Mouse (Mus musculus) neural tube, embryonic 13.5 days (tissue): ENCODE data around the gene Mthfd1l. TPM values are rescaled to one million over a fixed set of nuclear protein-coding genes. Genes with fewer than 3 reads are reported as not detected.

Experiments
- ATAC-seq: fragments of 200-750 bp; cut with Nextera tagmentation; 2 replicates; pipeline ENCODE4 v1.8.0; 2017; ENCODE audit warnings: low read depth, mild to moderate bottlenecking, moderate TSS enrichment, moderate library complexity
- H3K27ac ChIP-seq: fragments of 300-500 bp; sonication (generic); replicated peaks from 2 replicates; pipeline ENCODE4 v1.5.1; 2015; ENCODE audit warnings: moderate library complexity, mild to moderate bottlenecking, inconsistent platforms
- H3K27me3 ChIP-seq: fragments of 300-500 bp; sonication (generic); 2 replicates; pipeline ENCODE4 v1.6.1; 2015; ENCODE audit warnings: mild to moderate bottlenecking, inconsistent platforms
- H3K36me3 ChIP-seq: fragments of 300-500 bp; sonication (generic); 2 replicates; pipeline ENCODE4 v1.6.1; 2015; ENCODE audit warnings: mild to moderate bottlenecking, inconsistent platforms
- H3K4me1 ChIP-seq: fragments of 300-500 bp; sonication (generic); replicated peaks from 2 replicates; pipeline ENCODE4 v1.6.1; 2015; ENCODE audit warnings: inconsistent platforms
- H3K4me2 ChIP-seq: fragments of 300-500 bp; sonication (generic); 2 replicates; pipeline ENCODE4 v1.6.1; 2015; ENCODE audit warnings: inconsistent platforms, mild to moderate bottlenecking, moderate library complexity
- H3K4me3 ChIP-seq: fragments of 300-500 bp; sonication (generic); 2 replicates; pipeline ENCODE4 v1.5.1; 2015; ENCODE audit warnings: mild to moderate bottlenecking, inconsistent platforms
- H3K9ac ChIP-seq: fragments of 300-500 bp; sonication (generic); 2 replicates; pipeline ENCODE4 v1.6.1; 2015; ENCODE audit warnings: moderate library complexity, mild to moderate bottlenecking, inconsistent platforms
- H3K9me3 ChIP-seq: fragments of 300-500 bp; sonication (generic); 2 replicates; pipeline ENCODE4 v1.6.1; 2016; ENCODE audit warnings: inconsistent platforms
- WGBS: fragments of 180-500 bp; shearing (Covaris S2); methylation state at CpG from one replicate; pipeline ENCODE4 v1.1.7; 2015; 5-methylcytosine and 5-hydroxymethylcytosine counted together
- polyA plus RNA-seq: library from polyadenylated mRNA; unstranded; fragments of >200 nt; fragmentation: Nextera tagmentation; extraction: Ambion mirVana; gene quantifications from 2 replicates; pipeline ENCODE4 v1.2.1, GENCODE M21; 2015

The Mthfd1l gene
- polyA plus RNA-seq, 1 experiment from 2014 or later = 6.2 TPM

DNA sequence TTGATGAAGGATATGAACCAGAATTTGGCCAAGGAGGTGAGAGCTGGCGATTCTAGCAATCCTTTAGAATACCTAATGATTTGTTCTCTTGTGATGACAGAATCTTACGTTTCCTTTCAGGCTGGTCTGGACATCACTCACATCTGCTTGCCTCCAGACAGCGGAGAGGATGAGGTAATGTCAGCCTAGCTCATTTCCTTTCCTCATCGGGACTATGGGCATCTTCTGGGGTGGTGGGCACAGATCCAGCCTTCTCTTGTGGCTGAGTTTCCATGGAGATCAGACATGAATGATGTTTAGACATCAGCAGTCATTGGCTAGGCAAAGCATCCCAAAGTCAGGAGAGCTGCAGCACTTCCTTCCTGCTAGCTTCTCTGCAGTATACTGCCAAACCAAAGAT, 7.3 kb downstream of the Mthfd1l start:
- no peak for ATAC-seq
- no peak overlapping the region for H3K4me3 ChIP-seq
- peaks cover 16% of the 10 kb centered on the region; the same call in 1 of the 2 replicates for H3K36me3 ChIP-seq
- no peak overlapping the region for H3K4me2 ChIP-seq
- no peaks in the 10 kb centered on the region for H3K9me3 ChIP-seq
- no peak overlapping the region for H3K27ac ChIP-seq
- no peaks in the 10 kb centered on the region for H3K4me1 ChIP-seq
- H3K27me3 ChIP-seq = no peaks in the 10 kb centered on the region
- WGBS = 85% methylated on average over 4 of the region's 4 CpGs
- no peak overlapping the region for H3K9ac ChIP-seq

DNA sequence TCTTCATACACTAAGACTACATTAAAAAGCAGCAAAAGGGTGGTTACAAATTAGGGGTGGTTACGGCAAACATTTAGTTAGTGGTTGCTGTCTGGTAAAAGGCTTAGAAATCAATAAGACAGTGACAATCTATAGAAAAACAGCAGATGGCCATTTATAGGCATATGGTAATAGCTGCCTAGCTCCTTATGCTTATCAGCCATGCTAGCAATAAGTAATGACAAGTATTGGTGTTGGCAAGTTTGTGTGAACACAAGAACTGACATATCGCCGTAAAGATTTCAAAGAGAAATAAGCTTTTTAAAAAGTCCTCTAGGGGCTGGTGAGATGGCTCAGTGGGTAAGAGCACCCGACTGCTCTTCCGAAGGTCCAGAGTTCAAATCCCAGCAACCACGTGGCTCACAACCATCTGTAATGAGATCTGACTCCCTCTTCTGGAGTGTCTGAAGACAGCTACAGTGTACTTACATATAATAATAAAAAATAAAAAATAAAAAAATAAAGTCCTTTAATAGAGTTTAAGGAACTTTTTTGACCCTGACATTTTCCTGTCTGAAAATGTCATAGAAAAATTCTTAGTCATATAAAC, 17.5 kb downstream of the Mthfd1l start:
- Histone ChIP-seq H3K27me3 (no peaks in the 10 kb centered on the region), H3K9ac (no peak overlapping the region), H3K4me1 (no peaks in the 10 kb centered on the region), H3K36me3 (peaks cover 11% of the 10 kb centered on the region), H3K4me2 (no peak overlapping the region), H3K9me3 (no peaks in the 10 kb centered on the region), H3K4me3 (no peak overlapping the region), H3K27ac (no peak overlapping the region)
- no peak for ATAC-seq
- WGBS = 94% methylated on average over 6 of the region's 6 CpGs

DNA sequence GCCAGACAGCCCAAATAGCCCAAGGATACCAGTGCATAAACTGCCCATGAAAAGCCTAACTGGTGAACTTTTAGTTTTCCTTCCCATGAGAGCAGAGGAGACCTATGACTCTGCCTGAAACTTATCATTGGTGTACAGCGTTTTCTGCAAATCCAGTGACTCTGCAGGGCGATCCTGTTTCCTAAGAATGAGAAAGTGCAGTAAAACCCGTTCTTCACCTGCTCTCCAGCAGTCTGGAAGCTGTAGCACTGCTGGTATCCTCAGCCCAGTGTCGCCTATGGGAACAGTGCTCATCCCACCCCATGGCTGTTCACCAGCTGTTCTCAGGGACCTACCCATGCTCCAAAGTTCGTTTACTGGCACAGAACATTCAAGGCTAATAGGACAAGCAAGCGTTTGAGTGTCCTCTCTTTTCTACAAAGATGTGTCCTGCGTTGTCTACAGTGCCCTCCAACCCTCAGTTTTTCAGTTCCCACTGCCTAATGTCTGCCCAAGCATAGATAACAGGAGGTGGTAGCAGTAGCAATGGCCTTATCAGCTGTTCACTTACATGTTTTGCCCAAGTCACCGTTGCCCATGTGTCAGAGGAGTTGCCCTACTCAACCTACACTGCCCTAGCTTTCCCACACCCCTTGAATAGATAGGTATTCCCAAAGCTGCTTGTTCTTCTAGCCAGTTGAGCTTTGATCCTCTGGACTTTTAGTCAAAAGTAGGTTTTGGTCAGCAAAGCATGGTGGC, 20.6 kb downstream of the Mthfd1l start:
- Histone ChIP-seq H3K4me3 (no peak overlapping the region), H3K27ac (no peak overlapping the region)
- no peak for ATAC-seq

DNA sequence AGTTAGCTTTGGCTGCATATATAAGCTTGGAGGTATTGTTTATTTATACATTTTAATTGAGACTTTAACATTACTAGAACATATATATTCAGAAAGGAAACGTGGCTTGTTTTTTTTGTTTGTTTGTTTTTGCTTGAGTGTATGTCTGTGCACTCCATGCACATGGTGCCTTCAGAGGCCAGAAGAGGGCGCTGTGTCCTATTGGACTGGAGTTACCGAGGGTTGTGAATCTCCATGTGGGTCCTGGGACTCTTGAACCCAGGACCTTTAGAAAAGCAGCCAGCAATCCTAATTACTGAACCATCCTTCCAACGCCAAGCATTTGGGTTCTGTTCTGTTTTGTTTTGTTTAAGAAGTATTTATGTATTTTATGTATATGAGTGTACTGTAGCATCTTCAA, 22.4 kb downstream of the Mthfd1l start:
- H3K9me3 ChIP-seq = no peaks in the 10 kb centered on the region
- no peaks in the 10 kb centered on the region for H3K36me3 ChIP-seq
- no peak overlapping the region for H3K27ac ChIP-seq
- no peaks in the 10 kb centered on the region for H3K27me3 ChIP-seq
- WGBS = 82% methylated on average over 4 of the region's 4 CpGs
- H3K4me2 ChIP-seq = no peak overlapping the region
- H3K4me3 ChIP-seq = no peak overlapping the region
- H3K4me1 ChIP-seq = no peaks in the 10 kb centered on the region
- no peak overlapping the region for H3K9ac ChIP-seq
- no peak for ATAC-seq

More for the DNA sequence above, 20.6 kb downstream of the Mthfd1l start:
- H3K9me3 ChIP-seq = no peaks in the 10 kb centered on the region
- no peak overlapping the region for H3K9ac ChIP-seq
- H3K4me2 ChIP-seq = no peak overlapping the region
- H3K27me3 ChIP-seq = no peaks in the 10 kb centered on the region
- H3K36me3 ChIP-seq = peaks cover 8% of the 10 kb centered on the region
- no peaks in the 10 kb centered on the region for H3K4me1 ChIP-seq
- WGBS = 89% methylated on average over 8 of the region's 8 CpGs

DNA sequence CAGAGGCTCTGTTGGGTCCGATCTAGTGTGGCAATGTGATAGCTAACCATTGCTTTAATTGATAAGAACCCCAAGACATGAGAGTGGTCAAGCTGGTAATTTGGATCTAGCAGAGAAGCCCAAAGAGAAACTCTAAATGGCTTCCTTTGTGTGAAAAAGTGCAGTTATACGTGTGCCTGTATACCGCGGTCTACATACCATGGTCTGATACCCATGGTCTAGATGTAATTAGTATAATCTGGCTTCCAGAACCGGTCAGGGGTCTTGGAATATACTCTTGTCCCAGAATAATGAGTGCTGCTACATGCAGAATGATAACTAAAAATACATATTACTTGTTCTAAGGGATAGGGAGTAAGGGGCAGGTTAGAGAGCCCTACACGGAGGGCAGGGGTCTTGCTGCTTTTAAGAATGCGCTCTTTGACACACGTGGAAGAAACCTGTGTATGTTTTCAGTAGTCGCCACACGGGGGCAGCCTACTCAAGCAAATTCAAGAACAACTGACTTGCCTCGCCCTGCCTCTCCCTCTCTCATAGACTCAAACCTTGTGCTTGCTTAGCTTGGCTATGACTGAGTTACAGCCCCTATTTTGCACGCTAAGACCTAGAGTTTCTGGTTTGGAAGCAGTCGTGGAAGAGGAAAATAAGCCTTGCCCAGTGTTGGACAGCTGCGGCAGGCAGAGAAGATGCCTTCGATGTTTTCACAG, 23.4 kb downstream of the Mthfd1l start:
- peak; percentile 86 for ATAC-seq
- no peaks in the 10 kb centered on the region for H3K27me3 ChIP-seq
- no peaks in the 10 kb centered on the region for H3K36me3 ChIP-seq
- H3K9ac ChIP-seq = peak overlapping the region; percentile 12; the same call in 1 of the 2 replicates
- no peaks in the 10 kb centered on the region for H3K4me1 ChIP-seq
- H3K9me3 ChIP-seq = no peaks in the 10 kb centered on the region
- 55% methylated on average over 15 of the region's 15 CpGs for WGBS
- no peak overlapping the region for H3K4me2 ChIP-seq
- H3K4me3 ChIP-seq = no peak overlapping the region
- no peak overlapping the region; the same call in 1 of the 2 replicates for H3K27ac ChIP-seq

DNA sequence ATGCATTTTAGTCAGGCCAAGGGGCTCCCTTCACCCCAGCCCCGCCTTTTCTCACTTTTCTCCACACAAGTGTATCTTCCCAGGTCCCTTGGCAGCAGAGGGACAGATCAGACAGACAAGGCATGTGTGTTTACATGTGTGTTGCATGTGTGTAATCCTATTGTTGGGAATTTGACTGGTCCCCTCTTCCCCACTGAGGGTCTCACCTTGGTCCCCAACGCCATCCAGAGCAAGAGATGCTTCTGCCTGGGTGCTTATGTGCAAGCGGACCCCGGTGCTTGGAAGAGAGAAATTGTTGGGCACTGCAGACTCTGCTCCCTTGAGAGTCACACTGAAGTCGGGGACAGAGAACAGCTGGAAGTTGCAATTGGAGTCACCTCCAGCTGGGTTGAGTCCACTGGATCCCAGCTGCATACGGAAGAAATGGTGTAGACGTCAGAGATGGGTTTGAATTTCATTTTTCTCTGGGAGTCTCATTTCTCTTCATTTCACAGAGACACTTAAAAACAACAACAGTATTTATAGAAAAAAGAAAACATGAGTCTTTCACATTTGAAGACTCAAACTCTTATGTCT, 25.0 kb downstream of the Mthfd1l start:
- no peak for ATAC-seq
- Histone ChIP-seq H3K36me3 (no peaks in the 10 kb centered on the region), H3K9me3 (no peaks in the 10 kb centered on the region), H3K4me2 (no peak overlapping the region), H3K4me3 (no peak overlapping the region), H3K27me3 (no peaks in the 10 kb centered on the region), H3K4me1 (no peaks in the 10 kb centered on the region), H3K27ac (no peak overlapping the region), H3K9ac (no peak overlapping the region)
- 85% methylated on average over 7 of the region's 7 CpGs for WGBS

DNA sequence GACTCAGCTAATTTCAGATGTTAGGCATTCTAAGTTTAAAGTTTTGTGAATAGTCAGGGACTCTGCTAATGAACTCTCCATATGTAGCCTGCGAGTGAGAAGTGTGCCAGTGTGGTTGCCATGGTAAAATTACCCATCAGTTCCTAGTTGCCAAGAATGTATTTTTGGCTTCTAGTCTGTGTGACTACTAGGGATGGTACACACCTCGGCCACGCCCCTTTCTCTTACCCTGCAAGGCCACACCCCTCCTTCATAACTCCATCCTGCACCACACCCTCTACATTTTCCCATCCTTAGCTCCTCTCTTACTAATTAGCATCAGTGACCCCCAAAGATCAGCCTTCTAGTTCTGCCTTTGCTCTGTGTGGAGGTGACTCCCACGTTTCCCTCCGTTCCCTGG, 29.8 kb downstream of the Mthfd1l start:
- H3K4me3 ChIP-seq = no peak overlapping the region
- H3K27ac ChIP-seq = no peak overlapping the region
- no peaks in the 10 kb centered on the region for H3K27me3 ChIP-seq
- H3K36me3 ChIP-seq = no peaks in the 10 kb centered on the region
- no peak overlapping the region for H3K4me2 ChIP-seq
- H3K4me1 ChIP-seq = peaks cover 19% of the 10 kb centered on the region
- H3K9ac ChIP-seq = no peak overlapping the region
- H3K9me3 ChIP-seq = no peaks in the 10 kb centered on the region
- no peak for ATAC-seq
- 79% methylated on average over 5 of the region's 5 CpGs for WGBS

DNA sequence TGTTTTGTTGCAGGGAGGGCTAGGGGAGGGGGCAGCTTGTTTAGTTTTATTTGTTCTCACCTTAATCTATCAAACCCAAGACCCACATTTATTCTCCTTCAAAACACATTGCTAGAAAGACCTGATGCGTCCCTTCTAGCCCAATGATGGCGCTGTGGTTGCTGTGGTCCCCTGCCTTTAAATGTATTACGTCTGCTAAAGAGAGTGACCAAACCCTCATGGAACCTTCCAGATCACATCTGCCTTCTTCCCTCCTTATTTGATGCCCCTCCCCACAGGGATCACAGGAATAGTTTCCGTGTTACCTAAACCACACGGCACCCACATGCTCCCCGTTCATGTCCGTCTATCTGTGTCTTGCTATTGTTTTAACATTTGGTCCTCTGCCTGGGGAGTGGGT, 32.3 kb downstream of the Mthfd1l start:
- H3K27ac ChIP-seq = peak overlapping the region; percentile 57
- 71% methylated on average over 7 of the region's 7 CpGs for WGBS
- ATAC-seq = 0 out of 2 replicates have a peak, but pooled peaks have one; percentile 2

DNA sequence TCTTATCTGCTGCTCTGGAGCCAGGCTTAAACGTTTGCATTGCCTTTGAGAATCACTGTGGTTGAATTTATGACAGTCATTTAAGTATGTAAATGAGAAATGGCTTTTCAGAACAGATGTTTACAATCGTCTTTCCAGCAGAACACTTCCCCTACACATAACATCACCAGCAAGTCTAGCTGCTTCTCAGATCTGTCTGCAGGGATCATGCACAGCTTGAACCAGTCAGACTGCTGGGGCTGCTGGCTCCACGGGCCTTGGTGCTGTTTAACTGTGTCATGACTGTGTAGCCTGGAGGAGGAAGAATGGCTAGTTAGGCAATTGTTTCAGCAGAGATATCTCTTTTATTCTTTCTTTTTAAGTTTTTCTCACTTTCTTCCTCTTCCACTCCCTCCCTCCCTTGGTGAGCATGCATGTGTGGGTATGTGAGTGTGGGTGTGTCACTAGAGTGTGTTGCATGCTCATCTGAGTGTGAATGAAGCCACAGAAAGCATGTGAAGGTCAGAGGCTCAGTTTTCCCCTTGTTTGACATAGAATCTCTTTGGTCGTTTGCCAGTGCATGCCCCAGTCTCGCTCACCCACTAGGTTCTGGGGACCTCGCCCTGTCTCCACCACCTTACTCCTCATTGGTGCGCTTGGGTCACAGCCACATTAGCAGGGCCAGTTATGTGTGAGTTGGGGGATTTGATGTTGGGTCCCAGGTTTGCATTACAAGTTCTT, 33.5 kb downstream of the Mthfd1l start:
- H3K4me3 ChIP-seq = no peak overlapping the region
- no peak overlapping the region for H3K9ac ChIP-seq
- no peaks in the 10 kb centered on the region for H3K27me3 ChIP-seq
- H3K4me1 ChIP-seq = peaks cover 19% of the 10 kb centered on the region
- H3K4me2 ChIP-seq = no peak overlapping the region
- peak; percentile 90 for ATAC-seq
- H3K36me3 ChIP-seq = no peaks in the 10 kb centered on the region
- peak overlapping the region; percentile 76 for H3K27ac ChIP-seq
- no peaks in the 10 kb centered on the region for H3K9me3 ChIP-seq
- WGBS = 52% methylated on average over 7 of the region's 7 CpGs

More for the DNA sequence above, 32.3 kb downstream of the Mthfd1l start:
- no peaks in the 10 kb centered on the region for H3K36me3 ChIP-seq
- H3K9ac ChIP-seq = no peak overlapping the region
- H3K4me1 ChIP-seq = peaks cover 19% of the 10 kb centered on the region
- H3K9me3 ChIP-seq = no peaks in the 10 kb centered on the region
- no peak overlapping the region for H3K4me3 ChIP-seq
- H3K4me2 ChIP-seq = no peak overlapping the region
- no peaks in the 10 kb centered on the region for H3K27me3 ChIP-seq

DNA sequence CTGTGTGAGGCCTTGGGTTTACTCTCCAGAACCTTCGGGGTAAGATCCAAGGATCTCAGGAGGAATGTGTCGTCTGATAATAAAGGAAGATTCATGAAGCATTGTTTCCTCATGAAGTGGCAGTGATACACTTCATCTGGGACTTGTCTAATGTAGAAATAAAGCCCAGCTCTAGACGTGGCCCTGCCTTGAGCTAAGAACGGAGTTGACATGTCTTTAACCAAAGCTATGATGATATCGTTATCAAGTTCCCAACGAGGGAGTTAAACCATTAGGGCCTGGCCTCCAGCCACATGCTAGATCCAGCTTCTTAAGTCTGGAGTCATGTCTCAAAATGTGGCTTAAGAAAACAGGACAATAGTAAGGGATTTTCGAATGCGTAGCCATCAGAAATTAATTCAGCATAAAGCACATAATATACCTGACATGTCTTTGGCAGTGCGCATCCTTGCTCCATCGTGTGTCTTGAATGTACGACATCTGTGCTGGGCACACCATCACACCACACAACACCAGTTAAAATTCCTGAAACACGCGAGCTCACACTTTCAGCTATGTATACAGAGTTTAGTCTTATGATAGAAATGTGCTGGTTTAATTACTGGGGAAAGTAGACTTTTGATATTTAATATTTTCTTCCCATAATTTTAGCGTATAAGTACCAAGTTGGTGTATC, 49.8 kb downstream of the Mthfd1l start:
- no peaks in the 10 kb centered on the region for H3K9me3 ChIP-seq
- H3K4me1 ChIP-seq = no peaks in the 10 kb centered on the region
- WGBS = 87% methylated on average over 14 of the region's 14 CpGs
- H3K27ac ChIP-seq = no peak overlapping the region
- no peak overlapping the region for H3K4me3 ChIP-seq
- no peaks in the 10 kb centered on the region for H3K36me3 ChIP-seq
- H3K9ac ChIP-seq = no peak overlapping the region
- H3K4me2 ChIP-seq = no peak overlapping the region
- no peaks in the 10 kb centered on the region for H3K27me3 ChIP-seq
- ATAC-seq = no peak

DNA sequence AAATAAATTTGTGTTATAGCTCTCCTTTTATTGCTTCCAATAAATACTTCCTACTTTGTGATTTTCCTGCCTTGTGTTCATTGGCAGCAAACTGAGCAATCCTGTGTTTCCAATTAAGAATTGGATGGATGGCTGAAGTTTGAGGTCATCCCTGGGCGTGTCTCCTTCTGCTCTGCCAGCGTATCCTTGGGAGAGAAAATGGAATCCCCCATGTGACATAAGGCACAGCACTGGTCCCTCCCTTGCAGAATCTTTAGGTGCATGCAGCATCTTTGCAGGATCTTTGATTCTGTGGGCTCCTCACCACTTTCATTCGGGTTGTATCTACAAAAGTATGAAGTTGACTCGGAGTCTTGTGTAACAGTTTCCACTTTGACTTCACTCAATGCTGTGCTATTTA, 53.7 kb downstream of the Mthfd1l start:
- ATAC-seq = no peak
- WGBS = 89% methylated on average over 4 of the region's 4 CpGs
- Histone ChIP-seq H3K4me2 (no peak overlapping the region), H3K27ac (no peak overlapping the region), H3K9me3 (no peaks in the 10 kb centered on the region), H3K36me3 (0 out of 2 replicates have a peak, but pooled peaks cover 3% of the 10 kb centered on the region), H3K9ac (no peak overlapping the region), H3K27me3 (no peaks in the 10 kb centered on the region), H3K4me3 (no peak overlapping the region), H3K4me1 (no peaks in the 10 kb centered on the region)
